Mouse (Mus musculus): ENCODE measurements at regions not wholly inside any gene's neighbourhood (a gene's known extent, or its start where the extent isn't known, plus 50 kb on each side); places are given as distances from the start of the nearest gene placed in this dataset.

GRCm38 (mm10) chr2:46993126-46993525 is 1820.8 kb upstream of the Acvr2a start:
- Histone ChIP-seq H3K9ac (replicated peaks) (no peak overlapping the region), H3K27ac (no peak overlapping the region), H3K36me3 (no peaks in the 10 kb centered on the region), H3K4me3 (replicated peaks) (no peak overlapping the region), H3K9me3 (no peaks in the 10 kb centered on the region), H3K4me2 (replicated peaks) (no peak overlapping the region), H3K4me1 (replicated peaks) (no peaks in the 10 kb centered on the region), H3K27me3 (no peaks in the 10 kb centered on the region)
- ATAC-seq, result no peak
- 83% methylated on average over 3 of the region's 3 CpGs for WGBS

- Histone ChIP-seq H3K27ac (no peak overlapping the region), H3K27me3 (no peaks in the 10 kb centered on the region), H3K4me3 (replicated peaks) (no peak overlapping the region), H3K9ac (replicated peaks) (no peak overlapping the region), H3K4me2 (replicated peaks) (no peak overlapping the region), H3K4me1 (replicated peaks) (no peaks in the 10 kb centered on the region), H3K9me3 (no peaks in the 10 kb centered on the region), H3K36me3 (no peaks in the 10 kb centered on the region)
- ATAC-seq, result no peak
- WGBS, result 92% methylated on average over 3 of the region's 3 CpGs
Measured at GRCm38 (mm10) chr2:46992672-46993071, 1821.2 kb upstream of the Acvr2a start.

- no peaks in the 10 kb centered on the region for H3K36me3 ChIP-seq
- no peak overlapping the region for H3K4me3 ChIP-seq (replicated peaks)
- H3K9ac ChIP-seq (replicated peaks), result no peak overlapping the region
- WGBS, result 89% methylated on average over 2 of the region's 2 CpGs
- no peak overlapping the region for H3K4me2 ChIP-seq (replicated peaks)
- no peaks in the 10 kb centered on the region for H3K9me3 ChIP-seq
- no peaks in the 10 kb centered on the region for H3K4me1 ChIP-seq (replicated peaks)
- no peak for ATAC-seq
- no peaks in the 10 kb centered on the region for H3K27me3 ChIP-seq
- H3K27ac ChIP-seq, result no peak overlapping the region
Measured at GRCm38 (mm10) chr2:46986689-46987088, 1827.2 kb upstream of the Acvr2a start.

DNA sequence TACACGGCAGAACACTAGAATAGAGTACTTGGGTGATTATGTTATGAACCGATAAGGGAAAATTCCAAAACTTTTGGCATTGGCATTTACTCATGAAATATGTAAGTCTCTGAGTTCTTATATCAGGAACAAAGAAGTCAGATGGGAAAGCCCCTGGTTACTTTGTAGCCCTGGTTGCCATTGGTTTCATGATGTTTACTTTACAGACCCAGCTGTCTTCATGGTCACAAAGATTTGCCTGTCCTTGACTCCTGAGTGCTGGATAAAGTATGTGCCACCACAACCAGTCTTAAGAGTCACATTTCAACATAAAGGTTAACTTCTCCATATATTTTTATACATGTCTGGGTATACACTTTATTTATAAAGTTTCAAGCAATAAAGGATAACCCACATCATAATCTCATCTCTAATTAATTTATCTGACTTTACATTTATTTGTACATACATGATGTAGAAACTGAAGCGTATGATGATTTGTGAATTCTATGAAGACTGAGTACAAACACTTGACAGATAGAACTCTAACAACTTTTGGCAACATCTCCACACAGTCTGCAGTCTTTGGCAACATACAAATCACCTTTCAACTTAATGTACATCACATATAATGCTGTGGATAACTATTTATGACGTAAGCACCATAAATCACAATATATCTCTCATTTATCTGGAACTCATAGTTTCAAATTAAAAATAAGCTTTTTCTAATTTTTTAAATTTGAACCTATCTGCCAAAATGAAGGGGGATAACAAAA is 1827.8 kb upstream of the Acvr2a start:
- no peak overlapping the region for H3K27ac ChIP-seq
- H3K4me2 ChIP-seq (replicated peaks), result no peak overlapping the region
- no peak overlapping the region for H3K9ac ChIP-seq (replicated peaks)
- no peaks in the 10 kb centered on the region for H3K4me1 ChIP-seq (replicated peaks)
- no peak for ATAC-seq
- no peak overlapping the region for H3K4me3 ChIP-seq (replicated peaks)
- 90% methylated on average over 4 of the region's 4 CpGs for WGBS
- H3K36me3 ChIP-seq, result no peaks in the 10 kb centered on the region
- H3K9me3 ChIP-seq, result no peaks in the 10 kb centered on the region
- no peaks in the 10 kb centered on the region for H3K27me3 ChIP-seq

DNA sequence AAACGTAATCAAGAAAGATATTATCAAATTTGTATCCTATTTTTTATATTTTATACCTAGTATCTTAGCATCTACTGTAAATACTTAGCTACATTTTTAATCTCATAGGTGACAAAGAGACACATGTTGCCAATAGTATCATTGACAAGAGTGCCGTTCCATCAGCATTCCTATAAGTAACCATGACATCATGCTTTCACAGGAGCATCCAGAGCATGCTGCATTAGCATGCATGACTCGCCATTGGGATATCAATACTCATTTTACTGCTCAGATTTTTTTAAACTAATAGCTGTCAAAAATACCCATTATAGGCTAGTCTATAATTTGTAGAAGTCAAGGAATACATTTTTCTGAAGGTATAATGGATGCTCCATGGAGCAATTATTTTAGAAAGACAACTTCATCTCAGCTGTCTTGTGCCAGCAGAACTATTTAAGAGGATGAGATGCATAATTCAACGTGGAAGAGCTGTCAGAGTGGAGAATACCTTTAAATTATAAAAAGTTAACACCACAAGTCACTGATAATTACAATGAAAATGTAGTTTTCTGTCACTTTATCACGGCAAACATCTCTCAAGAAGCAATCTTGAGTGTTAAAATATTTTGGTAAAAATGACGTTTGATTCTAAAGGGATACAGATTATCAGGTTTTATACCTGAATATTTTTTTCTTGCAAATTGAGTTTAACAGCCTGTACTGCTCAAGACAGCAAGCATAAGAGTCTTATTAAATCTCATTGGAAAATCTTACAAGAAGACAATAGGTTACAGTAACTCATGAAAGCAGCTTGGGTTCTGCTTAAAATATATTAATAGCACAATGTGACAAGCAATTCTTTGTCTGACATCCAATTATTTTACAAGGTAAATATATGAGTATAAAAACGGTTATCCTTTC is 1823.7 kb upstream of the Zeb2 start:
- no peak for ATAC-seq

GRCm38 (mm10) chr2:46932831-46933230 is 1815.6 kb upstream of the Zeb2 start:
- 90% methylated on average over 1 of the region's 1 CpGs for WGBS
- H3K4me2 ChIP-seq (replicated peaks), result no peak overlapping the region
- no peaks in the 10 kb centered on the region for H3K4me1 ChIP-seq (replicated peaks)
- H3K4me3 ChIP-seq (replicated peaks), result no peak overlapping the region
- H3K9me3 ChIP-seq, result no peaks in the 10 kb centered on the region
- ATAC-seq, result no peak
- no peak overlapping the region for H3K9ac ChIP-seq (replicated peaks)
- no peaks in the 10 kb centered on the region for H3K36me3 ChIP-seq
- H3K27ac ChIP-seq, result no peak overlapping the region
- no peaks in the 10 kb centered on the region for H3K27me3 ChIP-seq

More for the DNA sequence above, 1823.7 kb upstream of the Zeb2 start:
- no peak overlapping the region for H3K4me2 ChIP-seq (replicated peaks)
- 57% methylated on average over 7 of the region's 7 CpGs for WGBS
- H3K27ac ChIP-seq, result no peak overlapping the region
- H3K9me3 ChIP-seq, result no peaks in the 10 kb centered on the region
- no peaks in the 10 kb centered on the region for H3K27me3 ChIP-seq
- no peaks in the 10 kb centered on the region for H3K4me1 ChIP-seq (replicated peaks)
- H3K9ac ChIP-seq (replicated peaks), result no peak overlapping the region
- no peak overlapping the region for H3K4me3 ChIP-seq (replicated peaks)
- no peaks in the 10 kb centered on the region for H3K36me3 ChIP-seq

- Histone ChIP-seq H3K36me3 (no peaks in the 10 kb centered on the region), H3K4me1 (replicated peaks) (no peaks in the 10 kb centered on the region), H3K4me3 (replicated peaks) (no peak overlapping the region), H3K9me3 (no peaks in the 10 kb centered on the region), H3K27me3 (no peaks in the 10 kb centered on the region), H3K9ac (replicated peaks) (no peak overlapping the region), H3K4me2 (replicated peaks) (no peak overlapping the region), H3K27ac (no peak overlapping the region)
- 86% methylated on average over 3 of the region's 3 CpGs for WGBS
- no peak for ATAC-seq
Measured at GRCm38 (mm10) chr2:46924189-46924588, 1807.0 kb upstream of the Zeb2 start.

- no peaks in the 10 kb centered on the region for H3K9me3 ChIP-seq
- 0 out of 2 replicates have a peak, but pooled peaks have one; percentile 43 for ATAC-seq
Measured at GRCm38 (mm10) chr2:46913496-46913895, 1796.3 kb upstream of the Zeb2 start.

GRCm38 (mm10) chr2:46883216-46883615 is 1766.0 kb upstream of the Zeb2 start:
- ATAC-seq, result no peak
- no peak overlapping the region for H3K4me3 ChIP-seq (replicated peaks)
- H3K9ac ChIP-seq (replicated peaks), result no peak overlapping the region
- H3K27me3 ChIP-seq, result no peaks in the 10 kb centered on the region
- H3K4me1 ChIP-seq (replicated peaks), result no peaks in the 10 kb centered on the region
- no peak overlapping the region for H3K4me2 ChIP-seq (replicated peaks)
- H3K27ac ChIP-seq, result no peak overlapping the region
- H3K9me3 ChIP-seq, result no peaks in the 10 kb centered on the region
- WGBS, result 77% methylated on average over 2 of the region's 2 CpGs
- H3K36me3 ChIP-seq, result no peaks in the 10 kb centered on the region

More at GRCm38 (mm10) chr2:46913496-46913895, 1796.3 kb upstream of the Zeb2 start:
- Histone ChIP-seq H3K4me2 (replicated peaks) (no peak overlapping the region), H3K27me3 (no peaks in the 10 kb centered on the region), H3K27ac (no peak overlapping the region), H3K9ac (replicated peaks) (no peak overlapping the region), H3K36me3 (no peaks in the 10 kb centered on the region), H3K4me3 (replicated peaks) (no peak overlapping the region), H3K4me1 (replicated peaks) (no peaks in the 10 kb centered on the region)

DNA sequence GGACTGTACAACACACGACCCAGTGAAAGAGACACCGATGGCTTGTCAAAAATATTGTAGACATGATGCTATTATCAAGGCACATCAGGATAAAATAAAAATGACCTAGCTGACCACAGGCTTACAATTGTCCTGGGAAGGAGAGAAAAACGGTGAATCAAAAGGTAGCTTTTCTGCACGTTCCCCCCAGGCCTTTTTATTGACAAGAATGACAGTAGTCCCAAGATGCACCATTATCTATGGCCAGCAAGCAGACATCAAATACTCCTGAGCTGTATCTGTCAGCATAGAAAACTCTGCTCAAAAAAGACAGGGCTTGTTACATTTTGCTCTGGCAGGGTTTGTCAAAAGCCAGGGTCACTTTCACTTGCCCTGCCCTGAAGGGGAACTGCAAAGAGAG is 1753.6 kb upstream of the Zeb2 start:
- no peak overlapping the region for H3K4me3 ChIP-seq (replicated peaks)
- no peak overlapping the region for H3K27ac ChIP-seq
- H3K9me3 ChIP-seq, result no peaks in the 10 kb centered on the region
- peak; percentile 50; the same call in 1 of the 2 replicates for ATAC-seq
- H3K9ac ChIP-seq (replicated peaks), result no peak overlapping the region
- 59% methylated on average over 4 of the region's 4 CpGs for whole genome bisulfite sequencing
- H3K36me3 ChIP-seq, result no peaks in the 10 kb centered on the region
- H3K27me3 ChIP-seq, result no peaks in the 10 kb centered on the region
- no peaks in the 10 kb centered on the region for H3K4me1 ChIP-seq (replicated peaks)
- H3K4me2 ChIP-seq (replicated peaks), result no peak overlapping the region
